Mouse (Mus musculus) WW6 (cell line): Measurements from ENCODE around the gene BC024978.
A peak's percentile ranks its signal among the peaks of the same experiment; 100 is the strongest.

Source experiments
- DNase-seq: peaks from one replicate; pipeline ENCODE4 v3.0.0-alpha.2; 2013; ENCODE audit warnings: low read depth, low spot score

Gene BC024978

DNA sequence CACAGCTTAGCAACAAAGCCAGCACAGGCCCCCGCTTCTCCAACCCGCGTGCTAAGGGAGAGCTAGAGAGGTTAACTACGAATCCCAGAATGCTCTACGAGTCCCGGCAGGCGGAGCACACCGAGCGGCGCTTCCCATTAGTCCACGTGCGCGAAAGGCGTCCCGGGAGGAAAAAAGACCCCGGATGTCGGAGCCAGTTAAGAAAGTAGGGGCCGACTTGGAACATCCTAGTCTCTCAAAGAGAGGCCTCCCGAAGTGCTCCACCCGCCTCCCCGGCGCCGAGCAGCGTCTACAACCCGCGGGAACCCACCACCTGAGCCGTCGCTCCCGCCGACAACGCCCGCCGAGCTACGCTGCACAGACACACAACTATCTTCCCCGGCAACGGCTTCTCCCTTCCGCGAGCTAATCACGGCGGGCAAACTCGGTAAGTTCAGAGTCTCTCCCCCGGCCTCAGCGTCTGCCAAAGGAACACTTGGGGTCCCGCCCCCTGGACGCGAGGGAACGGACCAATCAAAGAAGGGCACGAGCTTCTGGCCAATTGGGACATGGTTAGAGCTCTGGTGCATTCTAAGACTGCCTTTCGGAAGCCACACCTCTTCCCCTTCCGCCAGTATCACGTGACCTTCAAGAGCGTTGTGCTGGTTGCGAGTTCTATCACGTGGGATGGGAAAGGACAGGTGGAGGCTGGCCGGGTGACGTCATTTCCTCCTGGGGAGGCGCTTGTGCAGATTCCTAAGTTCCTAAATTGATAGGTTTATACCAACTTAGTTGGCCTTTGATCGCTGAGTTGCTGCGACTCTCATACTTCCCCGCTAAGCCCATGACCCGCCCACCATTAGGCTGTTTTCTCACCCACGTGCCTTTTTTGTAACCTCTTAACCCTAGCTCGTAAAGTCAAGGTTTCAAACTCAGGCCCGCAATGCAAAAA lies at the start of gene BC024978, which contains the start of gene Snrpa:
BC024978 (plus strand) TSS at position 101 of the 931 bp plus-strand sequence.
Snrpa (minus strand) TSS at position 591 of the 931 bp plus-strand sequence.
- peak; percentile 94 for DNase-seq

DNA sequence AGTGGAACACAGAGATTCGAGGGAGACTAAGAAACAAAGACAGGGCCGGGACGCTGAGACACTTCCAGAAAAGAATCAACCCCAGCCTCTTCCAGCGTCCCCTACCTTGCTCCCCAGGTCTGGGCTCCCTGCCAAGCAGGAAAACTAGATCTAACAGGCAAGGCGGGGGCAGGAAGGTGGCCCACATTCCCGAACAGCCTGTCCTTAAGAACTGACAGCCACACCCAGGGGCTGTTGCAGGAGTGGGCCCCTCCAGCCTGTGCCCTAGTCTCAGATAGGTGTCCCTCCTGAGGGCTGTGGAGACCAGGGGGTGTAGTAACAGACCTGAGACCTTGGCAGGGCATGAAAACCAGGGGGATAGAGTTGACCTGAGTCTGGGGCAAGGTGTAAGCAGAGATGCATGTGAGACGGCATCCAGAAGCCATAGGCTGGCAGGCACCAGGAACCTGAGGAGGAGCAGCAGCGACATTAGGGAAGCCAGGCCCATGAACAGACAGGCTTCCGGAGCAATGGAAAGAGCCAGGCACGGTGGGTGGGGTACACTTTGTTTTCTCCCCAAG lies 42.3 kb upstream of the BC024978 start, which contains the start of gene Cyp2t4:
Cyp2t4 (plus strand) TSS at position 510 of the 560 bp plus-strand sequence.
- no peak for DNase-seq

DNA sequence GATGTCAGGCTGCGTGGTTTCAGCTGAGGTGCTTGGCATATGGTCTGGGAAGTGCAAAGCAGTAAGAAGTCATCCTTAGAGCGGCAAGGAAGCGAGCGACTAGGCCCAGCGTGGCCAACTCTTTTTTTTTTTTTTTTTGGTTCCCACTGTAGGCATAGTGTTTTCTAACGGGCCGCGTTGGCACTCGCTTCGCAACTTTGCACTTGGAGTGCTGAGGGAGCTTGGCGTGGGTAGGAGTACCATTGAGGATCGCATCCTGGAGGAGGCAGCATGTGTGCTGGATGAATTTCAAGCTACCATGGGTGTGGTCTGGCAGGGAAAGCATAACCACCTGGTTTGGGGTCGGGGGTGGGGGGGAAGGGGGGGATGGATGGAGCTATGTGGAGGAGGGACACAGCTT lies 39.6 kb upstream of the BC024978 start:
- no peak for DNase-seq

DNA sequence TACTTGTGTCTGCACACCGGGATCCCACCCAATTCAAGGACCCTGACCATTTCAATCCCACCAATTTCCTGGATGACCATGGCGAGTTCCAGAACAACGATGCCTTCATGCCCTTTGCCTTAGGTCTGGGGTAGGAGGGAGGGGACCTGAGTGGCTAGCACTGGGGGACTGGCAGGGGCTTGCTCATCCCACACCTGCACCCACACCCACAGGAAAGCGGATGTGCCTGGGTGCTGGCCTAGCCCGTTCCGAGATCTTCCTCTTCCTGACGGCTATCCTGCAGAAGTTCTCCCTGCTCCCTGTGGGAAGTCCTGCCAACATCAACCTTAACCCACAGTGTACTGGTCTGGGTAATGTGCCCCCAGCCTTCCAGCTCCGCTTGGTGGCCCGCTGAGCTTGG lies 37.4 kb upstream of the BC024978 start:
- DNase-seq: no peak

DNA sequence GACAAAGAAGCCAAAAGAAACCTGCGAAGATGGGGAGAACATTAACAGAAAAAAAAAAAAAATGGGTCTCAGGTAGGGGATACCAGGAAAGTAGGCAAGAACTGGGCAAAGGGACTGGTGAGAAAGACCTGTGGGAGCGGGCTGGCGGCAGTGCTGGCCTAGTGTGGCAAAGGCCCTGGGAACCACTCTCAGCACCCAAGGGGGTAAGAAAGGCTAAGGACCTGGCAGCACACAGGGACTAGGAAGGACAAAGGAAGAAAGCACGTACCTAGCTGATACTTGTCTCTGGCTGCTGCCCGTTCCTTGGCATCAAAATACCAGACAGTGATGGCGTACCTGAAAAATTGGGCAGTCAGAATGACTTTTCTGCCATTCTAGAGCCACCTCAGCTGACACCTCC lies 36.3 kb upstream of the BC024978 start:
- no peak for DNase-seq

DNA sequence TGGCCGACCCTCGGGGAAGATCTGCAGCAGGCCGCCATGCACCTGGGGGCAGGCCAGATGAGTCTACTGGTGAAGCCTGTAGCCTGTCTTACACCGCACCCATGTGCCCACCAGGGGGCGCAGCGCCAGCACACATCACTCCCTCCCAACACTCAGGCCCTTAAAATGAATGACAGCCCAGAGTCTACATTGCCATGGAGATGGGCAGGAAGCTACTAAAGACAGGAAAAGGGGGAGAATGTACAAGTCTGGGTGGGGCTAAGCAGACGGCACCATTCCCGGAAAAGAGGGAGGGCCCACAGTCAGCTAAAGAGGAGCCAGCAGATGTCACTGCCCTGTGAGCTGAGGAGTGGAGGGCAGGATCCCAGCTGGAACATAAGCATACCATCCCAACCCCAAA lies 35.7 kb upstream of the BC024978 start:
- peak; percentile 88 for DNase-seq

DNA sequence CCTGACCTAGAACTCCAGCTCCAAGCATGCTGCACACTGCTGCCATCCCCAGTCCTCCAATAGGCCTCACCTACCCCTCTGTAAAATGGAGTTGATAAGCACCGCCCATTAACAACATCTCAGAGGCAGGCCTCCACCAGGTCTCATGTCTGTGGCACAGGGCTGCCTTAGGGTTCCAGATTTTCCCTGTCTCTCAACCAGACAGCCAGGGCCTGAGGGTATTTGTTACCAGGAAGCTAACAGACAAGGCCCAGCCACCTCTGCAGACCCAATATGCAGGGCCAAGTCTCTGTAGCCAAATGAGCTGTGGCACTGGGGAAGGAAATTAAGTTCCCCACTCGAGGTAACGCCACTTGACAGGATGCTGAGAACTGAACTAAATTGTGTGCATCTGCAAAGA lies 34.7 kb upstream of the BC024978 start:
- no peak for DNase-seq

DNA sequence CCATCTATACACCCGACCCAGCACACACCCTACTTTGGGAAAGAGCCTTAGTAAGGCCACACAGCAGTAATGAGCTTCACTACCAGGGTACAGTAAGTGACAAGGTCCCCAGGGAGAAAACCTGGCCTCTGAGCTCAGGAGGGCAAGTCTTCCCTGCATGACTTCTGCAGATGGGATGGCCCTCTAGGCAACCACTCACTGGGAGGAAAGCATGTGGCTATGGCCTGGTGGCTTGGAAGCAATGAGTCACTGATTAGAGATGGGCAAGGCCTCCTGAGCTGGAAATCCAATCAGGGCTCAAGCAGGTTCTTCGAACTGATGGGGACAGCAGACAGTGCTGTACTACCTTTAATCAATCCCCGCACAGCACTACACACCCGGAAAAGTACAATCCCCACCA lies 33.8 kb upstream of the BC024978 start:
- DNase-seq: no peak

DNA sequence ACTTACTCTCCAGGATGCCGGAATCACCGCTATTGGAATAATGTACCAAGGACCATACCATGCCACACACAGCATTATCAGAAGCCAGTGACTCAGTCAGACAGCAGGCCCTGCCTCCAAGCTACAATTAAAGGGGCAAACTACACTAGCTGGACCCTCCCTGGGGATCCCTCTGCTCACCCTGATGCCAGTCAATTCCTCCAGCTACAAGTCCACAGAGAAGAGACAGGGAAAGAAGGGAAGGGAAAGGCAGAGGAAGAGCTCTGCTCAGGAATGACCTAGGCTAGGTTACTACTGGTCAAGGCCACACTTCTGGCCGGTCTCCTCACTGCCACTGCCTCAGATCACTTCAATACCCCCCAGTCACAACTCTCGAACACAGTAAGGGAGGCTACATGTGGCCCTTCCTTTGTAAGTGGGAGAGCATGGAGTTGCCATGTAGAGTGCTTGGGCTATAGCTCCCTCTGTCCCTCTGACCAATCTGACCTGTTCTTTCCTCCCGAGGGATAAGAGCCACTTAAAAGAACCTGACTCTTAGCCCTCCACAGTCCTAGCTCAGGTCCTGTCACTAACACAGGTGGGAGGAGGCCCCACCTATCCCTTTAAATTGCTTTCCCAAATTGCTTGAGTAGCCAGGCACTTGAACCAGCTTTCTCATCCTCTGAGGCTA lies 32.7 kb upstream of the BC024978 start:
- no peak for DNase-seq

DNA sequence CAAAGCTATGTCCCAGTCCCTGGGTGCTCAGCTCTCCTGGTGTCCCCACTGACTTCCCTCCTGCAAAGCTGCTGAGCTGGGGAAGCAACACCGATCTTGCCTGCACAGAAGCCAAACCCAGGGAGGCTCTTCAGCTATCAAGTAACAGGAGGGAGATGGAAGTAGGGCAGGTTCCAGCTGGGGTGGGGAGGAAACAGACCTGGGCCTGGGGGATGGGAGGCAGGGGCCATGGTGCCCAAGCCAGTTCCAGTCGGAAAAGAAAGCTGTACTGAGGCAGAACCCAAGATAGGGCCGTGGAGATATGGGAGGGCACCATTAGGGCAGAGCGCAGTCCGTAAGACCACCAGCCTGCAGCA lies 32.2 kb upstream of the BC024978 start:
- no peak for DNase-seq

DNA sequence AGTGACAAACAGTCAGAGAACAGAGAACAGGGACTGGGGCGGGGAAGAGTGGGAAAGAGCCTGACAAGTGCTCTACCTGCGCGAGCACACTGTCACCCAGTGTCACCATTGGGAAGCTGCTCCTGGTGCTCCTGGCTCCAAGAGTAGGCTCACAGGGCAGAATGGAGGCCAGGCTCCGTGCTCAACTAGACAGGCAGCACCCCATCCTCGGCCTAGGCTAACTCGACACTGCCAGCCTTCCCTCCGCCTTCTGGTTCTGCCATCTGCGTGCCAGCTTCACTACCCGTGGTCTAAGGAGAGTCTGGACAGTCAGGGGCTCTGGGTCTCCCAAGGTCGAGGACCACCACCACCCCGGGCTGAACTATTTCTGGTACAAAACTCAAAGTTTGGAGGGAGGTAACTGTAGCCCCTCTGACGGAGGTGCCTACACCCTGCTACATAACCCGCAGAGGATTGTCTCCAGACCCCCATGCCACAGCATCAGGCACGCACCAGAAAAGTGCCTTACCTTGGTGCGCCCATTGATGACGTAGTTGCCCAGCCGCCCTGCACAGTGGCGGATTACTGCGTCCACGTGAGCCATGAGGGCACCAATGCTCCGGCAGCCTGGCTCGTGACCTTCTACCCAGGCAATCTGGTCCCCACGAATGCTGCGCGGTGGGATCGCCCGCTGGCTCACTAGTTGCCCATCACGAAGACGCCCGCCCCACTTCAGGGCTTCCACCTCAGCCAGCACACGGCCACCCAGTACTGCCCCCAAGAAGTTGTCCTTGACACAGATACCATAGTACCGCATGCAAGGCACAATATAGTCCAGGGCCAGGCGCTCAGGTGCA lies 31.3 kb upstream of the BC024978 start:
- no peak for DNase-seq

DNA sequence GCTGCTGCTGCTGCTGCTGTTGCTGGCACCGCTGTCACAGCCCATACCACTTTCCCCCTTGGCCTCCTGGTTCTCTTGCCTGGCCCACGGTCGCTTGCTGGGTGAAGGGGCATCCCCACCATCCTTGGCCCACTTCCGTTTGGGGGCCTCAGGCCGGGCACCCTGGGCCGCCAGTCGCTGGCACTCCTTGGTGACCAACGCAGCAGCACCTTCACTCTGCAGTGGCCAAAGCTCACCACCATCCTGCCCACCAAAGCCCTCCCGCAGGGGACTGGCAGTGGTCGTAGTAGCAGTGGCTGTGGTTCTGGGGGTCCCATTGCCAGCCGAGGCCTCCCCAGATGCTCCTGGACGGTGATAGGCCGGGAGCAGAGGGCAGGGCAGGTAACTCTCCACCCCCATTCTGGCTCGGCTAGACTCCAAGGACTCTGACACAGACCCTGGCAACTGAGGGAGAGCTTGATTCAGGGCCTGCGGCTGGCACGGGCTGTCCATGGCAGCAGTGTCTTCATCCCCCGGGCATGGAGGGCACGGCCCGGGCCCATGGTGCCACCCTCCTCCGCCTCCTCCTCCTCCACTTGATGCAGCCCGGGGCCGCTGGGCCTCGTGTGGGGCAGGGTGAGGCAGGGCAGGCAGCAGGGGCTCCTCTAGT lies 30.4 kb upstream of the BC024978 start:
- no peak for DNase-seq

DNA sequence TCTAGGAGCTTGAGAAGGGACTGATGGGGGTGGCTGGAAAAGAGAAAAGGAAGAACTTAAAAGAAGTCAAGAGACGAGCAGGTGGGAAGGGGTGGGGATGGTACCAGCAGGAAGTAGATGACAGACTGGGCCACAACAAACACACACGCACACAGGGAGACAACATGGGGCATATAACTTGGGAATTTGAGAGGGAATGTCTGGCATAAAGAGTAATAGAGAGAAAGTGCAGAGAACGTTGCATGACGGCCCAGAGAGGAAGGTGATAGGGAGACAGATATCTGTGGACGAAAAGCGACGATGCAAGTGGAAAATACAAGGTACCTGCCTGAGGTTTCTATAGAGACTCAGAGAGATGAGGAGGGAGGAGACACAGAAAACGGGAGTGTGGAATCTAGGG lies 29.9 kb upstream of the BC024978 start:
- no peak for DNase-seq

DNA sequence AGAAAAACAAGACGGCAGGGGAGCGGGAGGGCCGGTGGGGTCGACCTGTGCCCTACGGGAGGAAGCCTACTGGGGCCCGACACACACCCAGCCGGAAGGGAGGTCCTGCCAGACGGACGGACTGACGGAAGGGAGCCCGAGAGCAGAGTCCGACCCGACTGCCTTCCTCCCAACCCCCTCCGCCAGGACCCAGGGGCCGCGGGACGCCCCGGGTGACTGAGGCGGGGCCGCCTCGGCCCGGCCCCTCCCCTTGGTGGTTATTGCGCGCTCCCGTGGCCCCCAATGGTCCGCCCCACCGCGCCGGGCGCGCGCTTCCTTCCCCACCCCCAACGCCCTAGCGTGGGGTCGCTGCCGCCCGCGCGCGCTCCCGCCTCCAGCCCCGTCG lies 29.4 kb upstream of the BC024978 start:
- no peak for DNase-seq

DNA sequence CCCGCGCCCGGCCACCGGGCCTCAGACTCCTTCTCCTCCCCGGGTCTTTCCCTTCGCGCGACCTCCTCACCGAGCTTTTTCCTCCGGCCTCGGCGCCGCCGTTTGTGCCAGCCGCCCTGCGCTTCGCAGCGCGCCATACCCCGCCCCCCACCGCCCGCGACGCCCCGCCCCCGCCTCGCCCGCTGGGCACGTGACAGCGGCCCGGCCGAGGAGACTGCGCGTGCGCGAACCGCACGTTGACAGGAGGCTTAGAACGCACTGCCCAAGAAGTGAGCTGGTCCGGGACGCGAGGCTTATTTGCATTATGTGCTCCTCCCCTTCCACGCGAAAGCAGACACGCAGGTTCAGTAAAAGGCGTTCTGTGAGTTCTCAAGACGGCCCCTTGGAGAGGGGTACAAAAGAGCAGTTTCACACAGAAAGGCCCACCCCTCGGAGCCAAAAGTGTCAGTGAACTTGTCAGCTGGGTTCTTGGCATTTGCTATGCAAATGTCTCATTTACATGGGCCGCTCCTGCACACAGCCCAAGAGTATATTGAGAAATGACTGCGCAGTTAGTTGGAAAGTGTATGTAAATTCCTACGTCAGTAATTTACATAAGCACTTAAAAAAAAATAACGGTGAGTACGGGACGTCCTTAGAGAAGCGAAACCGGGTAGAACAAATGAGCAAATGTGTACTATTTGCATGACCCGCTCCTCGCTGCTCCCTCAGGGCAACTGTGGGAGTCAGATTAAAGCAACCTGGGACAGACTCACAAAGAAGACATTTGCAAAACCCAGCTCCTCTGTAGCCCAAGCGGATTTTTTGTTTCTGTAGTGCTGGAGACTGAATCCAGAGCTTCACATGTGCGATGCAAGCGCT lies 28.7 kb upstream of the BC024978 start, which contains the start of gene Egln2:
Egln2 (minus strand) TSS at position 189 of the 861 bp plus-strand sequence.
- DNase-seq: peak; percentile 78

DNA sequence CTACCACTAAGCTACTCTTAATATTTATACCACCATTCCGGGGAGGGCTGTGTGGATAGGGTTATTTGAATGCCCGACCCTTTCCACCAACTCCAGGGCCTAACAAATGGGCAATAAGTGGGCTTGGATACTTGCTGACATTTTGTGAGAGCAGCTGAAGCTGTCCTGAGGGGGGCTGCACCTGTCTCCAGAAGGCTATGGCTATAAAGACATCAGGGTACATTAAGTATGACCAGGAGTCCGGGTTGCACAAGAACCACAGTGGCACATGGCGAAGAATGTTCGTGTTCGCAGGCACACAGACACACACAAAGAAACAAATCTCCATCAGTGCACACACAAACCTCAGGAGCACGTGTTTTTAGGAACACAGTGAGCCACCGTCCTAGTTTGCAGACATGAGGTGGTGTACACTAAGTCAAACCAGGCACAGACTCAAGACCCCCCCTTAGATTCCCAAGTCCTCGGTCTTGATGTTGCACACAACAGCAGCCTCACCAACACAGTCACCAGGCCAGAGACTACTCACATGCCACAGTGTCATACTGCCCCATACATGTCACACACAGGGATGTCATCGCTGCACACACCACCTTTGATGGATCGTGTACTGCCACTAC lies 28.0 kb upstream of the BC024978 start:
- DNase-seq: no peak

DNA sequence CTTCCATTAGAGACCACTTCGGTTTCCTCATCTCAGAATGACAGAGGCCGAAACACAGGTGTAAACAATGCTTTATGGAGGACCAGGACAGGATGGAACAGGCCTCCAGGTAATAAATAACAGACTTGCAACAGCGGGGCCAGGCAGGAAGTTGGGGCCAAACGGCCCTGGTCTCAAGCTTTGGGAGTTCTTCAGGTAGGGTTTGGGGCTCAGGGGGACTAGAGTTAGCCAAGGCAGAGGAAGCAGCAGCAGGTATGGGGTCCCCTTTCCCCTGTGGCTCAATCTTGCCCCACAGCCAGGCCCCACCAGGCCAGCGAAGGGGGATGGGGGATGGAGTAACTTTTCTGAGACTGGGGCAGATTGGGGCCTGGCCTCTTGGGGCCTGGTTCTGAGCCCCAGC lies 27.2 kb upstream of the BC024978 start:
- DNase-seq: no peak

DNA sequence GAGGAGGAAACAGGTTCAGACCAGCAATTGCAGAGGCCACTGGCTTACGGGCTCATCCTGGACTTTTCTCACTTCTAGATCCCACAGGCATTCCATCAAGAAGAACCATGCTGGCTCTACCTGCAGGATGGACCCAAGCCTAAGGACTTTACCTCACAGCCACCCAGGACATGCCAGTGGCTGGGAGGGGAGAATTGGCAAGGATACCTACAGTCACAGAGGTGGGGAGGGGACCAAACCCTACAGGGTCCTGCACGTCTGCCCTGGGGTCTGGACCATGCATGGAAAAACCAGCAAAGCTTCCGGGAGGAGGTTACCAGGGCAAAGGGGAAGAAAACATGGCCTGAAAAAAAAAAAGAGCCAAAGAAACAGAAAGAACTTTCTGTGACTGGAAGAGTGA lies 24.6 kb upstream of the BC024978 start:
- DNase-seq: no peak

DNA sequence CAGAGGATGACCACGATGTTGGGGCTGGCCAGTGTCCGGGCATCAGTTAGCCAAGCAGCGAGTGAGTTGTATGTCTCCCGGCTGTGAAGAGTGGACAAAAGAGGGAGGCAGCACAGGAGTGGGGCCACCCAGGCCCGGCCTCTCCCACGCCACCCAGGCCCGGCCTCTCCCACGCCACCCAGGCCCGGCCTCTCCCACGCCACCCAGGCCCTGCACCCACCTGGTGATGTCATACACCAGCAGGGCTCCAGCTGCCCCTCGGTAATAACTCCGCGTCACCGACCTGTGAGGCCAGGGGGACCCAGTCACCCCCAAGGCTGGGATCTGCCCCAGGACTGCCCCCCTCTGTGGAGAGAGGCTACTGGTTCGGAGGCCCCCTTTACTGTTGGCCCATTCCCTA lies 21.1 kb upstream of the BC024978 start:
- no peak for DNase-seq

DNA sequence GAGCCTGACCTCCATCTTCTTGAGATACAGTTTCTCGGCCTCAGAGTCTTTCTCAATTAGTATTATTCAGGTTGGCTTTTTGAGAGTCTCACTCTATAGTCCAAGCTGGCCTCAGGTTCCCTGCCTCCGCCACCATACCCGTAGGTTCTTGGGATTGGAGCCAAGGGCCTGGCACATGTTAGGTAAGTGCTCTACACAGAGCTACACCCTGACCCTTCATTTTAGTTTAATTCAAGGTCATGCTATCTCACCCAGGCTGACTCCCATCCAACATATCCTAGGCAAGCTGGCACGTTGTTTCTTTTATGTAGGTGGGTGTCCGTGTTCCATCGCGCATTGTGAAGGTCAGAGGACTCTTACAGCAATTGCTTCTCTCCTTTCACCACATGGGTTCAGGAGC lies 20.7 kb upstream of the BC024978 start:
- no peak for DNase-seq
